Mouse (Mus musculus): ENCODE measurements around the gene Kiss1.
"Not testable (repeated sequence)": the region's sequence is repeated elsewhere in the genome, so short reads cannot be mapped to it uniquely, and the experiment has no call there.

The Kiss1 gene

GRCm38 (mm10) chr1:133317149-133317548, 4.5 kb upstream of the Kiss1 start:
- DNase-seq (ENCODE audit: low spot score), result no peak

GRCm38 (mm10) chr1:133323333-133323732, 1.7 kb downstream of the Kiss1 start:
- no peak for DNase-seq (ENCODE audit: low spot score)

GRCm38 (mm10) chr1:133325951-133326350, 4.3 kb downstream of the Kiss1 start:
- DNase-seq (ENCODE audit: low spot score), result no peak

GRCm38 (mm10) chr1:133327094-133327493, 5.4 kb downstream of the Kiss1 start:
- DNase-seq (ENCODE audit: low spot score), result no peak

GRCm38 (mm10) chr1:133328299-133328795, 6.7 kb downstream of the Kiss1 start:
- no peak for DNase-seq (ENCODE audit: low spot score)

- DNase-seq (ENCODE audit: low spot score), result no peak
These were observed 7.4 kb downstream of the Kiss1 start for GRCm38 (mm10) chr1:133328896-133329637.

- no peak for DNase-seq (ENCODE audit: low spot score)
These were observed 7.9 kb downstream of the Kiss1 start for GRCm38 (mm10) chr1:133329638-133329964.

GRCm38 (mm10) chr1:133331142-133331541, 9.5 kb downstream of the Kiss1 start:
- no peak for DNase-seq (ENCODE audit: low spot score)

- DNase-seq (ENCODE audit: low spot score), result no peak
These were observed 11.2 kb downstream of the Kiss1 start for GRCm38 (mm10) chr1:133332656-133333430.

- DNase-seq (ENCODE audit: low spot score), result no peak
These were observed 12.3 kb downstream of the Kiss1 start for GRCm38 (mm10) chr1:133333937-133334336.

- not testable (repeated sequence) for DNase-seq (ENCODE audit: low spot score)
These were observed 18.7 kb downstream of the Kiss1 start for GRCm38 (mm10) chr1:133340403-133340802.

GRCm38 (mm10) chr1:133344357-133344756, 22.7 kb downstream of the Kiss1 start:
- DNase-seq (ENCODE audit: low spot score), result no peak

- DNase-seq (ENCODE audit: low spot score), result no peak
These were observed 24.9 kb downstream of the Kiss1 start for GRCm38 (mm10) chr1:133346531-133346930.

- DNase-seq (ENCODE audit: low spot score), result no peak
These were observed 25.6 kb downstream of the Kiss1 start for GRCm38 (mm10) chr1:133347226-133347625.

- DNase-seq (ENCODE audit: low spot score), result no peak
These were observed 26.2 kb downstream of the Kiss1 start for GRCm38 (mm10) chr1:133347693-133348520.

- DNase-seq (ENCODE audit: low spot score), result no peak
These were observed 28.5 kb downstream of the Kiss1 start, which contains the start of gene Ren1 for GRCm38 (mm10) chr1:133350210-133350609. Gene Ren1, plus strand, starts transcription at chr1:133350510.

- no peak for DNase-seq (ENCODE audit: low spot score)
These were observed 30.1 kb downstream of the Kiss1 start for GRCm38 (mm10) chr1:133351762-133352161.

- DNase-seq (ENCODE audit: low spot score), result peak; percentile 84
These were observed 31.7 kb downstream of the Kiss1 start for GRCm38 (mm10) chr1:133353371-133353809.

- no peak for DNase-seq (ENCODE audit: low spot score)
These were observed 33.8 kb downstream of the Kiss1 start for GRCm38 (mm10) chr1:133355469-133355868.

GRCm38 (mm10) chr1:133355912-133356311, 34.2 kb downstream of the Kiss1 start:
- no peak for DNase-seq (ENCODE audit: low spot score)

GRCm38 (mm10) chr1:133356330-133356729, 34.7 kb downstream of the Kiss1 start:
- no peak for DNase-seq (ENCODE audit: low spot score)

- DNase-seq (ENCODE audit: low spot score), result no peak
These were observed 39.3 kb downstream of the Kiss1 start for GRCm38 (mm10) chr1:133361006-133361405.
